Comparison of ENCODE assay signal across 23 mouse cellular contexts in genomic region chr7:19781741-19782140, GRCm38 (mm10). TPM values are rescaled to one million over a fixed set of nuclear protein-coding genes. Genes with fewer than 3 reads are reported as not detected.
DNase-seq lines count a peak whose midpoint lies in the region; TF ChIP-seq lines count a peak whose summit lies in the region.
"Had no signal": no experiment of that assay in that cellular context is flagged by ENCODE, and none has a peak within 500 bp of the region (broad histone marks: within the 10 kb centered on the region; RNA-seq: fewer than 3 reads in every experiment).

No protein-coding gene starts in this region.

- in situ Hi-C loops in ES-E14 (cut with MboI; ENCODE audit: low sequenced_read_pairs in 2 of 2, unreplicated experiment in 2 of 2): no loop called here

- H3K36me3 ChIP-seq in ES-Bruce4 (ENCODE audit: control insufficient read depth, insufficient read depth, low read length, poor library complexity, severe bottlenecking): no peaks in the 10 kb centered on the region
- H3K36me3 ChIP-seq in ES-E14 (ENCODE audit: control insufficient read depth, insufficient read depth, low read length, poor library complexity, severe bottlenecking): no peaks in the 10 kb centered on the region
- H3K36me3 ChIP-seq: embryonic facial prominence, embryonic 10.5 days; embryonic facial prominence, embryonic 12.5 days had no signal

- H3K4me1 ChIP-seq in ES-Bruce4 (ENCODE audit: control insufficient read depth, insufficient read depth, low read length) (peaks cover 4% of the 10 kb centered on the region), ES-E14 (ENCODE audit: control insufficient read depth in 2 of 2, insufficient read depth in 2 of 2, low read length in 2 of 2, poor library complexity in 1 of 2) (peaks cover 0 to 4% of the 10 kb centered on the region in 2 experiments; a peak in 2 of 4 replicates)
- H3K4me1 ChIP-seq: forebrain, embryonic 13.5 days had no signal

- DNase-seq in ES-E14 (ENCODE audit: low read depth, low spot score) (peak; percentile 66), ZHBTc4 (ENCODE audit: low read depth, low spot score) (peak; percentile 92)
- DNase-seq in left cerebral cortex, adult 18-20 months (ENCODE audit: low spot score in 2 of 2): no peak
- DNase-seq in left cerebral cortex, postnatal 25 days (ENCODE audit: low spot score in 2 of 2): no peak
- DNase-seq: adrenal gland, adult 2 months; adrenal gland, postnatal 14 days; adrenal gland, postnatal 36 days; B cell, adult 2 months; cerebellum, adult 11-12 months; cerebellum, adult 2 months; cerebellum, adult 9-10 months; cerebellum, postnatal 10 days; cerebellum, postnatal 25 days had no signal

- no peak for TF ChIP-seq CTCF in ES-Bruce4 (IDR thresholded peaks at IDR 0.05; ENCODE audit: low read depth, low read length)

- peak overlapping the region; percentile 46; the same call in 1 of the 2 replicates for H3K27ac ChIP-seq in ES-Bruce4 (ENCODE audit: insufficient read depth, low read length)
- no peak overlapping the region; the same call in 1 of the 2 replicates for H3K27ac ChIP-seq in ES-E14 (ENCODE audit: insufficient read depth, low read depth, low read length, poor library complexity, severe bottlenecking)
- H3K27ac ChIP-seq: embryonic facial prominence, embryonic 10.5 days; embryonic facial prominence, embryonic 12.5 days; forebrain, embryonic 13.5 days had no signal

- TF ChIP-seq EP300 in ES-Bruce4 (IDR thresholded peaks at IDR 0.05; ENCODE audit: insufficient read depth, low read depth, low read length): peak; percentile 60; the same call in 1 of the 2 replicates

- intact Hi-C loops in left cerebral cortex, postnatal 25 days (cut with DNase I): no loop called here

- TF ChIP-seq POLR2A in ES-Bruce4 (IDR thresholded peaks at IDR 0.05; ENCODE audit: insufficient read depth, low read length): no peak

- H3K9me3 ChIP-seq in ES-Bruce4 (replicated peaks; ENCODE audit: control insufficient read depth, insufficient read depth, low read length, poor library complexity, severe bottlenecking) (peaks cover 6% of the 10 kb centered on the region; the same call in 1 of the 2 replicates), ES-E14 (ENCODE audit: control insufficient read depth, insufficient read depth, low read depth, low read length) (no peaks in the 10 kb centered on the region)

- no peak overlapping the region for H3K4me3 ChIP-seq in ES-Bruce4 (ENCODE audit: low read depth, low read length)
- H3K4me3 ChIP-seq in ES-E14 (ENCODE audit: insufficient read depth in 1 of 2, low read depth in 1 of 2, low read length in 2 of 2, poor library complexity in 1 of 2, severe bottlenecking in 1 of 2): no peak overlapping the region
- H3K4me3 ChIP-seq: embryonic facial prominence, embryonic 10.5 days; embryonic facial prominence, embryonic 12.5 days; forebrain, embryonic 13.5 days had no signal

- no peaks in the 10 kb centered on the region for H3K27me3 ChIP-seq in ES-Bruce4 (ENCODE audit: control insufficient read depth, insufficient read depth, low read length, poor library complexity, severe bottlenecking)
- H3K27me3 ChIP-seq: CH12.LX; embryonic facial prominence, embryonic 12.5 days; forebrain, embryonic 13.5 days had no signal

- H3K9ac ChIP-seq in ES-Bruce4 (ENCODE audit: low read depth, poor library complexity, severe bottlenecking) (no peak overlapping the region), ES-E14 (ENCODE audit: insufficient read depth, low read depth, low read length, poor library complexity, severe bottlenecking) (no peak overlapping the region)
- H3K9ac ChIP-seq: embryonic facial prominence, embryonic 12.5 days; forebrain, embryonic 13.5 days had no signal

TF ChIP-seq in ES-E14, 5 proteins besides CTCF, POLR2A, EP300 and RAD21:
- TF ChIP-seq HCFC1 (IDR thresholded peaks at IDR 0.05; ENCODE audit: borderline replicate concordance, insufficient read depth, low read length) (no peak), ZC3H11A (IDR thresholded peaks at IDR 0.05; ENCODE audit: borderline replicate concordance, low read depth, low read length) (no peak), ZNF384 (IDR thresholded peaks at IDR 0.05; ENCODE audit: low read depth, low read length) (no peak), CHD2 (IDR thresholded peaks at IDR 0.05; ENCODE audit: low read depth, low read length) (no peak), MAFK (IDR thresholded peaks at IDR 0.05; ENCODE audit: insufficient read depth, low read depth, low read length) (no peak)

RNA-seq across cellular contexts. Expression of gene Bcam, which starts 10.9 kb away (rescaled TPM):
- 138 and 154 TPM in 2 replicates for polyA plus RNA-seq in ES-Bruce4 (2011; ENCODE audit: insufficient read depth, insufficient read length, low read depth, missing spikeins)
- total RNA-seq in ES-E14 (2012; rRNA removed): 167 and 309 TPM in 2 replicates
- total RNA-seq in left cerebral cortex, adult 18-20 months (2021): 10 to 100 TPM; 18.6 to 19.1 TPM
- total RNA-seq in left cerebral cortex, postnatal 25 days (2021): 10 to 100 TPM; 10.4 to 12.5 TPM

RNA-seq across cellular contexts. Expression of gene Cblc, which starts 14.9 kb away (rescaled TPM):
- 17.1 and 23.2 TPM in 2 replicates for polyA plus RNA-seq in ES-Bruce4 (2011; ENCODE audit: insufficient read depth, insufficient read length, low read depth, missing spikeins)
- total RNA-seq in ES-E14 (2012; rRNA removed): 3.5 and 6.6 TPM in 2 replicates
- total RNA-seq in left cerebral cortex, adult 18-20 months (2021): not detected
- not detected for total RNA-seq in left cerebral cortex, postnatal 25 days (2021)
- total RNA-seq: adrenal gland, adult 2 months; adrenal gland, postnatal 36 days; MEL had no signal
- polyA plus RNA-seq: adrenal gland, adult 2 months; CD4-positive, CD25-positive, alpha-beta regulatory T cell, adult 4 months; cerebellum, adult 2 months; cortical plate, adult 2 months; forebrain, embryonic 13.5 days; forebrain, embryonic 16.5 days; frontal cortex, adult 2 months had no signal

RNA-seq across cellular contexts. Expression of gene Nectin2, which starts 31.5 kb away (rescaled TPM):
- 86.7 and 97.9 TPM in 2 replicates for polyA plus RNA-seq in ES-Bruce4 (2011; ENCODE audit: insufficient read depth, insufficient read length, low read depth, missing spikeins)
- 241 and 392 TPM in 2 replicates for total RNA-seq in ES-E14 (2012; rRNA removed)
- 1 to 10 TPM; 6.7 to 8.6 TPM for total RNA-seq in left cerebral cortex, adult 18-20 months (2021)
- 1 to 10 TPM; 7.4 to 9.3 TPM for total RNA-seq in left cerebral cortex, postnatal 25 days (2021)

RNA-seq across cellular contexts. Expression of gene Bcl3, which starts 40.8 kb away (rescaled TPM):
- polyA plus RNA-seq in ES-Bruce4 (2011; ENCODE audit: insufficient read depth, insufficient read length, low read depth, missing spikeins): 17.3 and 27.3 TPM in 2 replicates
- total RNA-seq in ES-E14 (2012; rRNA removed): 14.3 and 28.8 TPM in 2 replicates
- total RNA-seq in left cerebral cortex, adult 18-20 months (2021): 1 to 10 TPM in 1 of 2 experiments, under 1 TPM in 1; 0.91 to 1.1 TPM
- under 1 TPM; 0.46 to 0.53 TPM for total RNA-seq in left cerebral cortex, postnatal 25 days (2021)

Comparison
In these comparisons a context has a peak if more than half of its experiments do, and no peak if none do; other contexts are left out.
1. DNase-seq: peak in ES-E14 (single experiment) and ZHBTc4 (single experiment); none in left cerebral cortex, adult 18-20 months (0 of 2) and left cerebral cortex, postnatal 25 days (0 of 2).
2. RNA of gene Nectin2, which starts 31.5 kb away (total RNA-seq): 241 to 392 TPM in ES-E14; 7.4 to 9.3 TPM in left cerebral cortex, postnatal 25 days and 6.7 to 8.6 TPM in left cerebral cortex, adult 18-20 months; every median in the first group is over 10 times any median in the second.